Mouse (Mus musculus): Measurements from ENCODE around the gene Hspa1b.

DNA sequence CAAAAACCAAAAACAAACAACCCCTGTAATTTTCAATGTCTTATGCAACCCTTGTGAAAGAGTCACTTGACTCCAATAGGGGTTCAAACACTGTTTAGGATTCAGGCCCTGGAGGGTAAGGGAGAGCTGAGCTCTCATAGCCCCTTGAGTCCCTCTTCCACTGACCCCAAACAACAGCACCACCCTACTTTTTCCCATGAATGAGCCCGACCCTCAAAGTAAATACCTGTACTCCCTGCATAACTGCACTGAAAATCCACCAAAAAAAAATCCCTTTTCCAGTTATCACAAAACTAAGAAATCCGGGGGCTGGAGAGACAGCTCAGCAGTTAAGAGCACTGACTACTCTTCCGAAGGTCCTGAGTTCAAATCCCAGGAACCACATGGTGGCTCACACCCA lies 3.2 kb downstream of the Hspa1b start:
- no peak for TF ChIP-seq CTCF (IDR thresholded peaks at IDR 0.05; ENCODE audit: borderline replicate concordance, insufficient read depth, low read length)
- no peak for TF ChIP-seq POLR2A (IDR thresholded peaks at IDR 0.05; ENCODE audit: low read depth, low read length)

Data from embryonic fibroblast, embryonic 13.5 days (primary cell).